Mouse (Mus musculus): ENCODE data around the gene Il4i1.

- TF ChIP-seq CTCF (conservative IDR thresholded peaks at IDR 0.05; ENCODE audit: low read length): no peak
- TF ChIP-seq NANOG (IDR thresholded peaks at IDR 0.05; ENCODE audit: borderline replicate concordance, low read length): no peak
- no peak for TF ChIP-seq POU5F1 (IDR thresholded peaks at IDR 0.05; ENCODE audit: borderline replicate concordance, low read length)
Measured at GRCm38 (mm10) chr7:44817441-44817840, 1.3 kb downstream of the Il4i1 start.
